Mouse (Mus musculus): ENCODE measurements around the gene Taar2.

Taar2 gene

DNA sequence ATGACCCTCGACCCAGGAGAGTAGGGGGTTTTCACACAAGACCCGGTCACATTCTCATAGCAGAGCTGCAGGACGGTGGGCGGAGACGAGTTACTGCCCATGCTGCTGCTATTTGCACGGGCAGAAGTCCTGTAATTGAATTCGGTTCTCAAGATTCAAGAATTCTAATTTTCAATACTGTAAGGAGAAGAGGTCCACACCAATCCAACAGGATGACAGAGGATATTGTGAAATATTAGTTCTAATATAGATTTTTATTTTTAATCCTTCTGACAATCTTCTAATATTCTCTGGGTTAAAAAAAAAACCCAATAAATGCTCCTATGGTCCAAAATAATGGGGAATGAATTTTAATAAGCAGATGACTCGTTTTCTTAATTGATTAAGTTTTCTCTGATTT is 47.2 kb downstream of the Taar2 start, which contains the start of gene Taar6:
Gene Taar6 (minus strand): TSS at position 101 of the 400 bp plus-strand sequence.
- no peak for DNase-seq (ENCODE audit: low spot score)

GRCm38 (mm10) chr10:23986419-23986818 is 48.0 kb downstream of the Taar2 start:
- no peak for DNase-seq (ENCODE audit: low spot score)
